Mouse (Mus musculus) hindlimb bud, embryonic 11.5 days (tissue): ENCODE measurements around the gene Negr1.

Experiments used
- DNase-seq: peaks from one replicate; pipeline ENCODE4 v3.0.0-alpha.2; 2012; ENCODE audit warnings: low read depth, low spot score; ENCODE audit errors: extremely low spot score

Gene Negr1

GRCm38 (mm10) chr3:157358905-157359304 is 797.3 kb downstream of the Negr1 start:
- no peak for DNase-seq

GRCm38 (mm10) chr3:157359840-157360239 is 798.2 kb downstream of the Negr1 start:
- no peak for DNase-seq
